Mouse (Mus musculus): Measurements from ENCODE around the gene Bhmt2. TPM values are rescaled to one million over a fixed set of nuclear protein-coding genes. Genes with fewer than 3 reads are reported as not detected.

The Bhmt2 gene
- polyA plus RNA-seq, 1 experiment from 2014 or later = 50.2 TPM

DNA sequence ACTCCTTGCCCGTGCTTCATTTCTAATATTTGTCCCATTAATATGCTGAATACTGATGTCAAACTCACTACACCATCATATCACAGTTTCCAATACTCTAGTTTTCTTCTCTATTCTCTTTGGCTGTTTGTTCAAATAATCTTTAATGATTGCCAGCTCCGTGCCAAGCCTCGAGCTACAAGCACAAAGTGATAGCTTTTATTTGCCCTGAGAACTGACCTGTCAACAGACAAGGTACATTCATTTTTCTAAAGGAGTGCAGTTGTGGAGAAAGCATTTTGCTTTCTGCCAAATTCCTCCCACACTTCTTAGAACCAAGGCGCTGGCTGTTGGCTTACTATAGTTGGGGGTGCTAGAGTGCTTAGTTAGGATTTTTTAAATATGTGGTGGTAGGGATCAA is 33.2 kb upstream of the Bhmt2 start:
- H3K27ac ChIP-seq (ENCODE audit: low read length) = no peak overlapping the region
- no peaks in the 10 kb centered on the region for H3K27me3 ChIP-seq (ENCODE audit: control insufficient read depth, insufficient read depth, low read depth, low read length)
- H3K9ac ChIP-seq (ENCODE audit: low read depth, low read length) = no peak overlapping the region
- no peaks in the 10 kb centered on the region for H3K4me1 ChIP-seq (ENCODE audit: control insufficient read depth, low read depth, low read length)
- 58% methylated on average over 4 of the region's 4 CpGs for WGBS (ENCODE audit: insufficient replicate concordance)
- no peak overlapping the region for H3K4me2 ChIP-seq (ENCODE audit: low read depth, low read length)
- H3K36me3 ChIP-seq (ENCODE audit: control insufficient read depth, insufficient read depth) = no peaks in the 10 kb centered on the region
- no peak overlapping the region for H3K4me3 ChIP-seq (ENCODE audit: low read depth, low read length)
- H3K9me3 ChIP-seq (replicated peaks; ENCODE audit: control insufficient read depth, low read length) = no peaks in the 10 kb centered on the region
- no peak for ATAC-seq (ENCODE audit: low read depth)

DNA sequence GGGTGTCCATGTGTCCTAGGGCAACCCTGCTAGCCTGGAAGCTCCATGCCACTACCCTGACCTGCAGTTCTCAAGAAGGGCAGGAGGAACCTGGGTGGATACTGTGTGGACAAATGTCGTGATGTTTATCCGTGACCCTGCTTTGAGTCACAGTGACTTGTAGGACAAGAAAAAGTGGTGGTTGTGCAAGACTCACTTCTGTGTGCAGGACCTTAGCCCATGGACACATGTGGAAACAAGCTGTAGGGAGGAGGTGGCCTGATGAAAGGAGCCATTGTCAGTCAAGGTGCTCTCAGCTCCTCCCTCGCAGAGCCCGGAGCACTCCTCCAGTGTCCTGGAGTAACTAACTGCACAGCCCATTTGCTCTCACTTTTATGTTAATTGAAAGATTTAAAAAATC is 31.6 kb upstream of the Bhmt2 start:
- Histone ChIP-seq H3K4me2 (ENCODE audit: low read depth, low read length) (no peak overlapping the region), H3K4me3 (ENCODE audit: low read depth, low read length) (no peak overlapping the region), H3K9me3 (replicated peaks; ENCODE audit: control insufficient read depth, low read length) (no peaks in the 10 kb centered on the region), H3K27me3 (ENCODE audit: control insufficient read depth, insufficient read depth, low read depth, low read length) (no peaks in the 10 kb centered on the region), H3K27ac (ENCODE audit: low read length) (peak overlapping the region; percentile 12; the same call in 1 of the 2 replicates), H3K4me1 (ENCODE audit: control insufficient read depth, low read depth, low read length) (no peaks in the 10 kb centered on the region), H3K9ac (ENCODE audit: low read depth, low read length) (no peak overlapping the region), H3K36me3 (ENCODE audit: control insufficient read depth, insufficient read depth) (no peaks in the 10 kb centered on the region)
- peak; percentile 69; the same call in 1 of the 2 replicates for ATAC-seq (ENCODE audit: low read depth)
- whole genome bisulfite sequencing (ENCODE audit: insufficient replicate concordance) = 49% methylated on average over 4 of the region's 4 CpGs

DNA sequence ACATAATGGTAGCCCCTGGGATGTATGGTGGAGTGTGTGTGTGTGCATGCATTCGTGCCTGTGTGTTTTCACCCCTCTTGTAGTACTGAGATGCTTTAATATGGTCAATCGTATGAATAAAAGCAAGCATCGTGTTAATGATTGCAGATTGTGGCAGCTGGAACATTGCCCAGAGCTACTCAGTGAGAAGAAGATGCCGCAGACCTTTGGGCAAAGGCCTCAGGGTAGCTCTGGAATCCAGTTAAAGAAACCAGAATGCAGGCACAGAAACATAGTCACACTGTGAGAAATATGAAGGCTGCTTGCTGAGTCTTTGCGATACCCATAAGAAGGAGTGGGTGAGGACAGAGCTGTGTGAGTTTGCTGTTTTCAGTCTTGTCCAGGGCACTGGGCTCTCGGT is 24.8 kb upstream of the Bhmt2 start:
- Histone ChIP-seq H3K36me3 (ENCODE audit: control insufficient read depth, insufficient read depth) (no peaks in the 10 kb centered on the region), H3K9ac (ENCODE audit: low read depth, low read length) (no peak overlapping the region), H3K4me2 (ENCODE audit: low read depth, low read length) (no peak overlapping the region), H3K4me3 (ENCODE audit: low read depth, low read length) (no peak overlapping the region), H3K27ac (ENCODE audit: low read length) (no peak overlapping the region), H3K27me3 (ENCODE audit: control insufficient read depth, insufficient read depth, low read depth, low read length) (no peaks in the 10 kb centered on the region), H3K4me1 (ENCODE audit: control insufficient read depth, low read depth, low read length) (no peaks in the 10 kb centered on the region), H3K9me3 (replicated peaks; ENCODE audit: control insufficient read depth, low read length) (no peaks in the 10 kb centered on the region)
- WGBS (ENCODE audit: insufficient replicate concordance) = 60% methylated on average over 6 of the region's 6 CpGs
- no peak for ATAC-seq (ENCODE audit: low read depth)

DNA sequence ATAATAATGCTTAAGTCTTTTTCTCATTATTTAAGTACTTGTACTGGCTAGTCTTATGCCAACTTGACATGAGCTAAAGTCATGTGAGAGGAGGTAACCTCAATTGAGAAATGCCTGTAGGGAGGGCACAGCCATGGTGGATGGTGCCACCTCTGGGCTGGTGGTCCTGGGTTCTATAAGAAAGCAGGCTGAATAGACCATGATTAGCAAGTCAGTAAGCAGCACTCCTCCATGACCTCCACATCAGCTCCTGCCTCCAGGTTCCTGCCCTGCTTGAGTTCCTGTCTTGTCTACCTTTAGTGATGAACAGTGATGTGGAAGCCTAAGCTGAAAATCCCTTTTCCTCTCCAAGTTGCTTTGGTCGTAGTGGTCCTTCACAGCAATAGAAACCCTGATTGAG is 16.7 kb upstream of the Bhmt2 start:
- no peak for ATAC-seq (ENCODE audit: low read depth)
- Histone ChIP-seq H3K9ac (ENCODE audit: low read depth, low read length) (no peak overlapping the region), H3K27ac (ENCODE audit: low read length) (no peak overlapping the region), H3K36me3 (ENCODE audit: control insufficient read depth, insufficient read depth) (no peaks in the 10 kb centered on the region), H3K4me3 (ENCODE audit: low read depth, low read length) (no peak overlapping the region), H3K27me3 (ENCODE audit: control insufficient read depth, insufficient read depth, low read depth, low read length) (no peaks in the 10 kb centered on the region), H3K9me3 (replicated peaks; ENCODE audit: control insufficient read depth, low read length) (no peaks in the 10 kb centered on the region), H3K4me2 (ENCODE audit: low read depth, low read length) (no peak overlapping the region), H3K4me1 (ENCODE audit: control insufficient read depth, low read depth, low read length) (no peaks in the 10 kb centered on the region)
- 68% methylated on average over 1 of the region's 1 CpGs for WGBS (ENCODE audit: insufficient replicate concordance)

DNA sequence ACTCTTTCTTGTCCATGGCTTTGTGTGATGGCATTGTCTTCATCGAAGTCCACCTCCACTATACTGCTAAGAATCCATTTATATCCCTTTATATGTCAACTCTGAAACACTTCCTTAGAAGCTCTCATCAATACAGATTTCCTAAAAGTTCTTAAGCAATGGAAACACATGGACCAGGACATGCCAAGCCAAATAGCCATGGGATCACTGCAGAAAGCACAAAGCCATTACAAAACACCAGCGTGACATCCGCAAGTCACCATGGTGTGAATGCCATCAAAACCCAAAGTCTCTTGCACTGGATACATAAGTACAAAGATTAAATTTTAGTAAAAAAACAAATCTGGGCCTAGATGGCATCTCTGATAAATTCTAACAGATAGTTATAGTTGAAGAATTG is 15.5 kb upstream of the Bhmt2 start:
- Histone ChIP-seq H3K4me2 (ENCODE audit: low read depth, low read length) (no peak overlapping the region), H3K4me1 (ENCODE audit: control insufficient read depth, low read depth, low read length) (no peaks in the 10 kb centered on the region), H3K9ac (ENCODE audit: low read depth, low read length) (no peak overlapping the region), H3K27ac (ENCODE audit: low read length) (no peak overlapping the region), H3K36me3 (ENCODE audit: control insufficient read depth, insufficient read depth) (no peaks in the 10 kb centered on the region), H3K4me3 (ENCODE audit: low read depth, low read length) (no peak overlapping the region), H3K27me3 (ENCODE audit: control insufficient read depth, insufficient read depth, low read depth, low read length) (no peaks in the 10 kb centered on the region), H3K9me3 (replicated peaks; ENCODE audit: control insufficient read depth, low read length) (no peaks in the 10 kb centered on the region)
- WGBS (ENCODE audit: insufficient replicate concordance) = 74% methylated on average over 3 of the region's 3 CpGs
- no peak for ATAC-seq (ENCODE audit: low read depth)

DNA sequence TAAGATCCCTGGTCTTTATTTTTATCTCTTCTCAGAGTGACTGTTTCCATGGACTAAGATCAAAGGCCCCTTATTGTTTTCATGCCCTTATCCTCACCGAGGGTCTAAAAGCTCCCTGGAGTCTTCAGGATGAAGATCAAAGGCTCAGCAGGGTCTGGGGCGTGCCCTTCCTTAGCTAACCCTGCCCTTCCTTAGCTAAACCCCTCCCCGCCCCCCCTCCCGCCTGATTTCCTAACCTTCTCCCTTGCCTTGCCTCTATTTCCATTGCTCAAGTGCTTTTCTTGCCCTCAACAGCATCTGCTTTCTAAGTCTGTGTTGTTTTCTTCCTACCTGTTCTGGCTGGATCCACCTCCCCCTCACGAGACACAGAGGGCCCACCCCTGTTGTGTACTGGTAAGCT is 13.2 kb upstream of the Bhmt2 start:
- H3K27ac ChIP-seq (ENCODE audit: low read length) = no peak overlapping the region
- no peak overlapping the region for H3K4me2 ChIP-seq (ENCODE audit: low read depth, low read length)
- no peaks in the 10 kb centered on the region for H3K36me3 ChIP-seq (ENCODE audit: control insufficient read depth, insufficient read depth)
- no peaks in the 10 kb centered on the region for H3K9me3 ChIP-seq (replicated peaks; ENCODE audit: control insufficient read depth, low read length)
- ATAC-seq (ENCODE audit: low read depth) = no peak
- H3K9ac ChIP-seq (ENCODE audit: low read depth, low read length) = no peak overlapping the region
- WGBS (ENCODE audit: insufficient replicate concordance) = 41% methylated on average over 5 of the region's 5 CpGs
- H3K4me3 ChIP-seq (ENCODE audit: low read depth, low read length) = no peak overlapping the region
- H3K27me3 ChIP-seq (ENCODE audit: control insufficient read depth, insufficient read depth, low read depth, low read length) = no peaks in the 10 kb centered on the region
- H3K4me1 ChIP-seq (ENCODE audit: control insufficient read depth, low read depth, low read length) = no peaks in the 10 kb centered on the region

DNA sequence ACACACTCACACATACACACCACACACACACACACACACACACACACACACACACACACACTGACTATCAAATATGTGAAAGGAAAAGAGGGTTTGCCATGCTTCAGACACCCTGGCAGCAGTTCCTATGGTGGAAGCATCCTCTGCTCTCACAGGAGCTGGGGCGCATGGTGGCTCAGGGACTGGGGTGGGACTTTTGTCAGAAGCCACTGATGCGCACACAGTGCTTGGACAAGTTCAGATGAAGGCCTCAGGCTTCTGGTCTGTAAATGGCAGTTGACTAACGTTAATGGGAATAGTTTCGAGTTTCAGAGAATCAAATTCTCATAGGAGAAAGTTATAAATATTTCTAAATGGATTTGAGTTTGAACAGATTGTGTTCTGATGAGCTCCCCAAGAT is 11.1 kb upstream of the Bhmt2 start:
- H3K9me3 ChIP-seq (replicated peaks; ENCODE audit: control insufficient read depth, low read length) = no peaks in the 10 kb centered on the region
- no peak overlapping the region for H3K4me2 ChIP-seq (ENCODE audit: low read depth, low read length)
- no peak for ATAC-seq (ENCODE audit: low read depth)
- H3K36me3 ChIP-seq (ENCODE audit: control insufficient read depth, insufficient read depth) = no peaks in the 10 kb centered on the region
- no peaks in the 10 kb centered on the region for H3K4me1 ChIP-seq (ENCODE audit: control insufficient read depth, low read depth, low read length)
- H3K27me3 ChIP-seq (ENCODE audit: control insufficient read depth, insufficient read depth, low read depth, low read length) = no peaks in the 10 kb centered on the region
- no peak overlapping the region for H3K4me3 ChIP-seq (ENCODE audit: low read depth, low read length)
- H3K27ac ChIP-seq (ENCODE audit: low read length) = no peak overlapping the region
- no peak overlapping the region for H3K9ac ChIP-seq (ENCODE audit: low read depth, low read length)
- 74% methylated on average over 4 of the region's 4 CpGs for WGBS (ENCODE audit: insufficient replicate concordance)

DNA sequence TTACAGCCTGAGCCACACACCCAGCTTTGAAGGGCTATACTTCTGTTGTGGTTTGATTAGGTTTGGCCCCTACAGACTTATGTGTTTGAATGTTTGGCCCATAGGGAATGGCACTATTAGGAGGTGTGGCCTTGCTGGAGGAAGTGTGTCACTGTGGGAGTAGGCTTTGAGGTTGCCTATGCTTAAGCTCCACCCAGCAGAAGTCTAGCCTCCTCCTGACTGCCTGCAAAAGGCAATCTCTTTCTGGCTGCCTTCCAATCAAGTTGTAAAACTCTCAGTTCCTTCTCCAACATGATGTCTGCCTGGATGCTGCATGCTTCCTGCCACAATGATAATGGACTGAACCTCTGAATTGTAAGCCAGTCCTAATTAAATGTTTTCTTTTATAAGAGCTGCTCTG is 9.2 kb upstream of the Bhmt2 start:
- no peak for ATAC-seq (ENCODE audit: low read depth)
- Histone ChIP-seq H3K9me3 (replicated peaks; ENCODE audit: control insufficient read depth, low read length) (no peaks in the 10 kb centered on the region), H3K27ac (ENCODE audit: low read length) (no peak overlapping the region), H3K4me1 (ENCODE audit: control insufficient read depth, low read depth, low read length) (no peaks in the 10 kb centered on the region), H3K27me3 (ENCODE audit: control insufficient read depth, insufficient read depth, low read depth, low read length) (no peaks in the 10 kb centered on the region), H3K4me2 (ENCODE audit: low read depth, low read length) (no peak overlapping the region), H3K4me3 (ENCODE audit: low read depth, low read length) (no peak overlapping the region), H3K9ac (ENCODE audit: low read depth, low read length) (no peak overlapping the region), H3K36me3 (ENCODE audit: control insufficient read depth, insufficient read depth) (no peaks in the 10 kb centered on the region)

DNA sequence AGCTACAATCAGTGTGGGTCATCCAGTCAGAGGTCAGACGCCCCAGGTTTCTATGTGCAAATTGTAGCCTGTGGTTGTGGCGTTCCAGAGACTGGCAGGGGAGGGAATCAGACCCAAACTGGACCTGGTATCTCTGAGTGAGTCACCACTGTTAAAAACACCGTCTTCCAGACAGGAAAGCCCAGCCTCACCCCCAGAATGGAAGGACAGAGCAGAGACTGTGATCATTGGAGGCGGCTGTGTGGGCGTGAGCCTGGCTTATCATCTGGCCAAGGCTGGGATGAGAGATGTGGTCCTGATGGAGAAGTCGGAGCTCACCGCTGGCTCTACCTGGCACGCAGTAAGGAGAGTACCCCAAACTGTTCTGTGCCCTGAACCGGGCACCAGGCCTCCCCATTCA is 2.8 kb upstream of the Bhmt2 start:
- H3K27ac ChIP-seq (ENCODE audit: low read length) = no peak overlapping the region
- H3K9me3 ChIP-seq (replicated peaks; ENCODE audit: control insufficient read depth, low read length) = no peaks in the 10 kb centered on the region
- no peak overlapping the region for H3K4me3 ChIP-seq (ENCODE audit: low read depth, low read length)
- no peak overlapping the region for H3K9ac ChIP-seq (ENCODE audit: low read depth, low read length)
- peaks cover 3% of the 10 kb centered on the region; the same call in 1 of the 2 replicates for H3K27me3 ChIP-seq (ENCODE audit: control insufficient read depth, insufficient read depth, low read depth, low read length)
- ATAC-seq (ENCODE audit: low read depth) = no peak
- H3K36me3 ChIP-seq (ENCODE audit: control insufficient read depth, insufficient read depth) = no peaks in the 10 kb centered on the region
- no peak overlapping the region for H3K4me2 ChIP-seq (ENCODE audit: low read depth, low read length)
- 53% methylated on average over 9 of the region's 9 CpGs for WGBS (ENCODE audit: insufficient replicate concordance)
- no peaks in the 10 kb centered on the region for H3K4me1 ChIP-seq (ENCODE audit: control insufficient read depth, low read depth, low read length)

DNA sequence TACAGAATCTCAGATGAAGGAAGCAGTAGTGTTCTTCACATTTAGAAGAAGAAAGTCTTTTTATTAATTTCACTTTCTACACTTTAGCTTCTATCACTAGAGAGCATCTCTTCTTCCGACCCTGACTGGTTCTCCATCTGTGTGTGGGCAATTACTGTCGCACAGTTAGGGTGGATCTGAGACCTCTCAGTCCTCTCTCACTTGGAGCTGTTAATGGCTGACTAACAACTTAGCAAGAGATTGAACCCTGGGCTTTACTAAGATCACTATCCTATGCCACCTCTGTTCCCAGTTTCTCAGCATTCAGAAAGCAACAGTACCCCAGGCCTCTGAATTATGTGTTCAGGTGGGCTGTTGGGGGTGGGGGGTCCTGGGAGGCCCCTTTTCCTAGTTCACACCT is 806 bp downstream of the Bhmt2 start:
- H3K4me3 ChIP-seq (ENCODE audit: low read depth, low read length) = peak overlapping the region; percentile 44
- H3K9me3 ChIP-seq (replicated peaks; ENCODE audit: control insufficient read depth, low read length) = no peaks in the 10 kb centered on the region
- H3K4me1 ChIP-seq (ENCODE audit: control insufficient read depth, low read depth, low read length) = no peaks in the 10 kb centered on the region
- H3K9ac ChIP-seq (ENCODE audit: low read depth, low read length) = peak overlapping the region; percentile 25; the same call in 1 of the 2 replicates
- H3K27me3 ChIP-seq (ENCODE audit: control insufficient read depth, insufficient read depth, low read depth, low read length) = peaks cover 3% of the 10 kb centered on the region; the same call in 1 of the 2 replicates
- ATAC-seq (ENCODE audit: low read depth) = no peak
- H3K36me3 ChIP-seq (ENCODE audit: control insufficient read depth, insufficient read depth) = no peaks in the 10 kb centered on the region; the same call in 1 of the 2 replicates
- H3K27ac ChIP-seq (ENCODE audit: low read length) = peak overlapping the region; percentile 51
- WGBS (ENCODE audit: insufficient replicate concordance) = 35% methylated on average over 2 of the region's 2 CpGs
- H3K4me2 ChIP-seq (ENCODE audit: low read depth, low read length) = peak overlapping the region; percentile 33

Measured in liver, embryonic 16.5 days (tissue).